Mouse (Mus musculus) neural tube, embryonic 10.5 days (tissue): ENCODE measurements at regions not wholly inside any gene's neighbourhood (a gene's known extent, or its start where the extent isn't known, plus 50 kb on each side); places are given as distances from the start of the nearest gene placed in this dataset.
A peak's percentile ranks its signal among the peaks of the same experiment; 100 is the strongest.

Experiments
- DNase-seq: peaks from one replicate; pipeline ENCODE4 v3.0.0-alpha.2; 2017; ENCODE audit warnings: low spot score; ENCODE audit errors: extremely low spot score

DNA sequence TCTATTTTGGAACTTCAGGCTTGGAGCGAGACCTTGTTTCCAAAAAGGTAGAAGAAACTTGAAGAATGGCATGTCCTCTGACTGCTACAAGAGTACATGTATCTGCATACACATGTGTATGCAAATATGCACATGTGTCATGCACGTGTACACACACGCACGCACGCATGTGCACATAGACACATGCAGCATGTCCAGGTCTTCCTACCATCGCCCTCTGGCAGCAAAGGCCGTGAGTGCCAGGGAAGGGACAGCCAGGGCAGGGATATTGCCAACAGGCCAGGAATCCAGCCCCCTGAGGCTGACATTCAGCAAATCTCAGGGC is 231.0 kb downstream of the Clic5 start:
- DNase-seq = no peak

DNA sequence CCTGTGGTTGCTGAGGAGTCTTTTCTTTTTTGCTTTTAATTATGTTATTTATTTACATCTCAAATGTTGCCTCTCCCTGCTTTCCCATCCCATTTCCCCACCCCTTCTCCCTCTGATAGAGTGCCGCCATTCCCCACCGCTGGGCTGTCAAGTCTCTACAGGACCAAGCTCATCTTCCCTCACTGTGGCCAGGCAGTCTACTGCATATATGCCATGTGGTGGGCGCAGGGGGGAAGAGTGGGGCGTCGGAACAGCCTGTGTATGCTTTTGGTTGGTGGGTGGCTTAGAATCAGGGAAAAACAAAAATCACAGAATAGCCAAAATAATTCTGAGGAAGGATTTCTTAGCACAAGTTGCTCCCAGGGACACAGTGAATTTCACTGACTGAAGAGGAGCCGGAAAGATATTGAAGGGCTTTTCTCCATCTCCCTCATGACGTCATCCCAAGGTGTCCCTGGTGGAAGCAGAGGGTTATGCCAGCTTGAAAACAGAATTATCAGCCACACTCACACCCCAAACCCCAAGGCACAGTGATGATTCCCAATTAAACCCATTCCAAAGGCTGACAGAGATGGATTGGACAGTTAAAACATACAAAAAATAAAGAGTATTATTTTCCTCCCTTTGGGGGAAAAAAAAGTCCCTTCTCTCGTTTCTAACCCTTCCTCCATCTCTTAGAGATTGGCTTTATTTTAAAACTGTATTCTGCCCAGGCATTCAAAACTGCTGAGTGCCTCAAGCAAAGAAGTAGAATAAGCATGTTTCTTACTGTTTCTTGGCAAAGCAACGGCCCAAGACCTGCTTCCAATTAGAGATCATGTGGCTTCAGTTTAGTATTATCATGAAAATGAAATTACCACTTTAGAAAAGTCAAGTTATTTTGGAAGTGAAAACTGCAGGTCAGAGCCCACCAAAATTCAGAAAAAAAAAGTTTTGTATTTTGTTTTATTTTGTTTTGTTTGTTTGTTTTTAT is 232.0 kb downstream of the Clic5 start:
- no peak for DNase-seq

DNA sequence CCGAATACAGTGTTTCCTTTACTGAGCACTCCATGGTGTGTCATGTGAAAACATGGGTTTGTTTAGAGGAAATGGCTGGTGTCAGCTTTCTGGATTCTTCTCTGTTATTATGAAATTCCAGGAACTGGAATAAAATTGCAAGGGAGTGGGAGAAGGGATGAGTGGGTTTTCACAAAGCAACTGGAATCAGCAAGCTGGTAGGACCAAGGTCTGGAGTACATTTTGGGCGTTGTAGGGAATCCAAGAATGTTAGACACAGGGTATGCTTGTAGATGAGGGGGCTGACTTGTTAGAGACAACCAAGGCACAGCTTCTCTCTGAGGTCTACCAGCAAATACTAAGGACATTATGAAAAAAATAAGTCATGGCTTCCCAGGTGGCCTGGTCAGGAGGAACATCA is 233.8 kb downstream of the Clic5 start:
- DNase-seq = no peak

DNA sequence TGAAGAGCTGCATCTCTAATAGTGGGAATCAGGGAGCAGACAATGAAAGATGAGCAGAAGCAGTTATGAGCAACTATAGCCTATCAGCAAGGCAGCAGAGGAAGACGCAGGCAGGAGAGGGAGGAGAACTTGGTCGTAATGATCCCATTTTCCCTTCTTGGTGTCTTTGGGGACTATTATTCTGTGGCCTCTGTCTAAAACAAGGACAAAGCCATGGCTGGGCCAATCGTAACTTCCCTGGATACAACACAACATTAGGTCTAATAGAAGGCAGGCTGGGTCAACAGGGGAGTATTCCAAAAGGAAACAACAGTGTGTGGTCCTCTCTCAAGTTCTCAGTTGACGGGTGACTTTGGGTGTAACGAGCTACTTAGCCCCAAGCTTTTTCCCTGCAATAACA is 234.5 kb downstream of the Clic5 start:
- DNase-seq = no peak

DNA sequence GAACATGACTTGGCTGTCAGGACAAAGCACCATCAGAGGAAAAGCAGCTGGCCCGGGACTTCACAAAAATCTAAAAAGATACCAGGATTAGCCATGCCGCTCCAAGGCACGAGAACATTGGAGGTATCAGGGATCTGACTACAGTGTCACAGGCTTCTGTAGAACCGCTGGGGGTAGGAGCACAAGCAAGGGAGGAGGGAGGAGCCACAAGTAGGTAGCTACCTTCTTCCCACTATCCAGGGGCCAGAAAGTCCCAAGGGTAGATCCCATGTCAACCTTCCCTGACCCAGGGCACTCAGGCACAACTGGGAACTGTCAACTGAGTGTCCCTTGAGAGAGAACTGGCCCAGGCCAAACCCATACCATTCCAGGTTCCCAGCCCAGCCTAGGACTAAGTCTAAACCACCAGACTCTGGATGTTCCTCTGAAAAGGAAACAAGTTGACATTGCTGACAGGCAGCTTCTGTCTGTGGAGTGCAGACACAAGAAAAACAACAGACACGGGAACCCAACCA is 235.1 kb downstream of the Clic5 start:
- no peak for DNase-seq

DNA sequence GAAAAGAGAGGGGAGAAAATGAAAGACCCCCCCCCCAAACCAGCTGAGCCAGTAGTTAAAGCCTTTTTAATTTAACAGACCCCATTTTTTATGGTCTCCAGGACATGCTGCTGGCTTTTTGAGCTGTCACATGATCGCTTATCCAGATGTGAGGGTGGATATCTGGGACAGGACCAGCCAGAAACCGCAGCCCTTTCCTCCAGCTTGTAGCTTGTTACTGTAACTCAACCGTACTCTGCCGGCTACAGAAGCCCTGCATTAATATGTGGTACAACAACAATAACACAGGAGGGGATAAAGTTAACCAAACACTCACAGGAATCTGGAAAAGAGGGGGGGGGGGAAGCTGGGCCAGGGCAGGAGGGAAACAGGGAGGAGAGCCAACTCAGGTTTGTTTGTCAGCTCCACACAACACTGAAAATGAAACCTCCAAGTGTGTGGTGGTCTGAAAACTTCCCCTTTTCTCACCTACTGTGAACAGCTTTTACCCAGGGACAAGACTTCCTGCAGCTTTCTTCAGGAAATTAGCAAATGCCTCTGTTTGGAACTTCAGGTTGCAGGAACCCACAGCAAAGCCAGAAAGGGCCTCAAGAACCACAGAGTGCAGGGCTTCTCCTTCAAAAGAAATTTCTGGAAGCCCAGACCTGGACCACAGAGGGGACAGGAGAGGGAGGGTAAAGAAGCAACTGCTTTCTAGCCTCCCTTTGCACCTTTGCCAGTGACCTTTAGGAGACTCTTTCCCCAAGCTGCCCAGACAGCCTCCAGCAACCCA is 244.3 kb downstream of the Clic5 start:
- no peak for DNase-seq

DNA sequence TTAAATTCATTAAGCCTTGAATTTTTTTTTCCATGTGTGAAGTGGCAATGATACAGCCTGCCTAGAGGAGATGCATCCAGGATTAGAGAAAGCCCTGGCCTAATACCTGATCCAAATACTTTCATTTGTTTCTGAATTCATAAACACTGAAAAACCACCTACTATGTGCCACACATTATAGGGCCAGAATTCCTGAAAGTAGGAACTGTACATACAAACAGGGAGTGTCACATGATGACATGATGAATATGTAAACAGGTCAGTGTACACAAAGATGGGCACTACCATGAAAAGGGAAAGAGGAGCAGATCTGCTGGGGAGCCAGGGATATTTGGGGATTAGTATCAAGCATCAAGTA is 244.9 kb downstream of the Clic5 start:
- DNase-seq = no peak

DNA sequence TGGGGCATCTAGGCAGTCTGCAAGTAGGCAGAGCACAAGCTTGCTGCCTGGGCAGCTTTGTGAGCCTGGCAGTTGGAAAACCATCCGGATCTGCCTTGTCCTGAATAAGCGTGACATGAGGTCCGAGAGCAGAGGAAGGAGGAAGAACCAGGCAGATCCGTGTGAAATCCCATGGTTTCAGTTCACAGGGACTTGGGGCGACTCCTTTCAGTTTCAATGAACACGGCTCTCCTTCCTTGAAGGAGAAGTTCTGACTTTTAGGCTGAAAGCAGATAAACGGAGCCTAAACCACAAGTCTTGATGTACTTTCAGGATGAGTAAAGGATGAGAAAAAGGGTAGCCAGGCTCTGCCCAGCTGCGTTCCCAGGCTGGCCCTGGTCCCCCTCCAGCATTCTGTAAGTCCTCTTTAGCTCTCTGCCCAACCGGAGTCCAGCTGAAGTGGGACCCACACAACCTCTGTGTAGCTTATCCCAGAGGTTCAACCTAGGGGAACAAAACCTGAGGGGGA is 248.2 kb downstream of the Clic5 start:
- no peak for DNase-seq

DNA sequence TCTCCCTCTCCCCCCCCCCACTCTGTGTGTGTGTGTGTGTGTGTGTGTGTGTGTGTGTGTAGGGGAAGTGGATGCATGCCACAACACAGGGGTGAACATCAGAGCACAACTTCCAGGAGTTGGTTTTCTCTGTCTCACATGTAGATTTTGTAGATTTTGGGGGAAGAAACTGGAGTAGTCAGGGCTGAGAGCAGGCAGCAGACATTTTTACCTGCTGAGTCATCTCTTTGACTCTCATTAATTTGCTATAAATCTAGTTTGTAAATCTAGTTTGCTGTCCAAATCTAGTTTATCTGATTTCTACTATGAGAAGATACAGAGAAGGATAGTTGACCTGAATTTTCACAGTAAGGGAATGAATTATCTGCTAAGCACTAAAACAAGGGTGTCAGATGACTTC is 250.1 kb downstream of the Clic5 start:
- DNase-seq = no peak

DNA sequence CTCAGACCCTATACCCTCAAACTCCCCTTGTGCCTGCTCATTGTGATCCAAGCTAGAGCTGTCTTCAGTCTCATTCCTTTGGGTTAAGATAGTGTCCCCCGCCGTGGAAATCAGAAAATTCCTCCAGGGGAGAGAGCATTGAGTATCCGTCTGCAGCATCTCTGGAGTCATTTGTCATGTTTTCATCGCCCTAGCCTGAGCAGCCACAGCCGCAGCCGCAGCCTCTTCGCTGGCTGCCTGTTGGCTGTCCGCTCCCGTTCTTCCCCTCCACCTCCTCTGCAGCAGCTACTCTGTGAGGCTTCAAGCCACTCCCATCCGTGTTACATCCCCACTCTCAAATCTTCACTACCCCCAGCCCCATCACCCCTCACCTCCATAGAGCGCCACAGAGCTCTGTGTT is 255.1 kb downstream of the Clic5 start:
- peak; percentile 25 for DNase-seq

DNA sequence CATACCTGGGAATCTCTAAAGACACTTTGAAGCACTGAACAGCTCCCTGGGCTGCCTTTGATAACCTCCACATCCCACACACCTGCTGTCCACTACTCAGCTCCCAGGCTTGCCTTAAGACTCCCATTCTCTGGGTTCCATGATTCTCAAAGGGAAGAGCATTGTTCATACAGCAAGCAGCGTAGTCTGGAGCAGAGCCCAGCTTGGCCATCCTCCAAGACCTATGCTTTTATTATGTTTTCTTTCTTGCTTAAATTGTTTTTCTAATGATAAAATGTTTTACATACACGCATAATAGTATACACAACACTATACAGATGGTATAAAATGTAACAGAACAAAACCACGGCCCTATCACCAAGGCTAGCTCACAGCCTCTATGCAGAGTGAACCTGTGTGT is 257.0 kb downstream of the Clic5 start:
- DNase-seq = no peak
